Comparison of ENCODE assay signal across 8 mouse cellular contexts in genomic region chr2:165874461-165875339, GRCm38 (mm10). TPM values are rescaled to one million over a fixed set of nuclear protein-coding genes. Genes with fewer than 3 reads are reported as not detected.
DNase-seq lines count a peak whose midpoint lies in the region; ATAC-seq and TF ChIP-seq lines count a peak whose summit lies in the region.

No protein-coding gene starts in this region.

- 18% methylated on average over 13 of the region's 13 CpGs for WGBS in hindbrain, embryonic 15.5 days
- 40% methylated on average over 13 of the region's 13 CpGs for WGBS in small intestine, adult 2 months

- 0 out of 2 replicates have a peak, but pooled peaks have one; percentile 18 for TF ChIP-seq POLR2A in small intestine, adult 2 months (IDR thresholded peaks at IDR 0.05; ENCODE audit: low read depth, low read length)

- H3K9me3 ChIP-seq in hindbrain, embryonic 15.5 days = no peaks in the 10 kb centered on the region

- peak overlapping the region; percentile 49 for H3K9ac ChIP-seq in hindbrain, embryonic 15.5 days

- H3K4me3 ChIP-seq in hindbrain, embryonic 15.5 days = peak overlapping the region; percentile 15
- H3K4me3 ChIP-seq in small intestine, adult 2 months (ENCODE audit: low read depth, low read length) = no peak overlapping the region

- TF ChIP-seq CTCF in small intestine, adult 2 months (IDR thresholded peaks at IDR 0.05; ENCODE audit: extremely low read depth, insufficient read length, insufficient replicate concordance, low read depth, low read length) = peak; percentile 39; the same call in 1 of the 2 replicates

- no peaks in the 10 kb centered on the region for H3K27me3 ChIP-seq in hindbrain, embryonic 15.5 days
- no peaks in the 10 kb centered on the region for H3K27me3 ChIP-seq in small intestine, adult 2 months (ENCODE audit: control insufficient read depth, insufficient read depth, low read length)

- peak overlapping the region; percentile 86 for H3K27ac ChIP-seq in hindbrain, embryonic 15.5 days (replicated peaks)
- H3K27ac ChIP-seq in small intestine, adult 2 months (ENCODE audit: insufficient read depth, low read depth, low read length) = peak overlapping the region; percentile 78

- intact Hi-C loops in left cerebral cortex, postnatal 14 days (cut with DNase I) = loop anchor here (2.0 kb wide), 1 partner anchor 16 kb away; no protein-coding TSS in a partner anchor

- peak; percentile 92 for DNase-seq in R1 (ENCODE audit: low read depth, low spot score)
- peak; percentile 83 to 84 for DNase-seq in cerebellum, postnatal 10 days
- peak; percentile 84 for DNase-seq in gastrocnemius, adult 18-20 months (ENCODE audit: low spot score)
- peak; percentile 84 to 92 for DNase-seq in left cerebral cortex, postnatal 14 days (ENCODE audit: low spot score in 2 of 2)
- DNase-seq in thymus, adult 18-20 months = no peak

- peaks cover 6% of the 10 kb centered on the region for H3K36me3 ChIP-seq in hindbrain, embryonic 15.5 days
- peaks cover 21% of the 10 kb centered on the region for H3K36me3 ChIP-seq in small intestine, adult 2 months (ENCODE audit: control insufficient read depth, insufficient read depth, low read length)

- peak; percentile 69 for ATAC-seq in hindbrain, embryonic 15.5 days (ENCODE audit: low FRiP score, low read depth)
- ATAC-seq in megakaryocyte, adult 5-6 weeks (ENCODE audit: poor library complexity, severe bottlenecking) = peak; percentile 72

- H3K4me2 ChIP-seq in hindbrain, embryonic 15.5 days = peak overlapping the region; percentile 73

- H3K4me1 ChIP-seq in hindbrain, embryonic 15.5 days (replicated peaks) = peaks cover 83% of the 10 kb centered on the region
- H3K4me1 ChIP-seq in small intestine, adult 2 months (ENCODE audit: control insufficient read depth, insufficient read depth, insufficient read length, low read length) = peaks cover 41% of the 10 kb centered on the region

RNA-seq across cellular contexts. Expression of gene Zmynd8, which starts 24.1 kb away (rescaled TPM):
- total RNA-seq in gastrocnemius, adult 18-20 months (2021) = 10 to 100 TPM; 16.4 to 17.2 TPM
- 71.8 and 79.2 TPM in 2 replicates for polyA plus RNA-seq in hindbrain, embryonic 15.5 days (2015; fragmentation: Nextera tagmentation; extraction: Ambion mirVana)
- 100 to 1,000 TPM; 130 to 171 TPM for total RNA-seq in left cerebral cortex, postnatal 14 days (2021)
- total RNA-seq in megakaryocyte, adult 5-6 weeks (2015) = 26.9 and 37.5 TPM in 2 replicates
- 26.7 and 28.3 TPM in 2 replicates for total RNA-seq in megakaryocyte, adult 5-6 weeks (2017)
- polyA plus RNA-seq in small intestine, adult 2 months (2012; rRNA removed) = 9.7 and 17.4 TPM in 2 replicates

Comparison
In these comparisons a context has a peak if more than half of its experiments do, and no peak if none do; other contexts are left out.
1. DNase-seq: peak in R1 (single experiment), cerebellum, postnatal 10 days (2 of 2), gastrocnemius, adult 18-20 months (single experiment) and left cerebral cortex, postnatal 14 days (2 of 2); none in thymus, adult 18-20 months (0 of 2).